Comparison of ENCODE assay signal across 22 mouse cellular contexts in genomic region chr3:135851607-135852006, GRCm38 (mm10). TPM values are rescaled to one million over a fixed set of nuclear protein-coding genes. Genes with fewer than 3 reads are reported as not detected.
DNase-seq lines count a peak whose midpoint lies in the region; ATAC-seq and TF ChIP-seq lines count a peak whose summit lies in the region.
"Had no signal": no experiment of that assay in that cellular context is flagged by ENCODE, and none has a peak within 500 bp of the region (broad histone marks: within the 10 kb centered on the region; RNA-seq: fewer than 3 reads in every experiment).

No protein-coding gene starts in this region.

- H3K4me2 ChIP-seq in lung, embryonic 15.5 days, result no peak overlapping the region
- H3K4me2 ChIP-seq in forebrain, embryonic 15.5 days (replicated peaks), result no peak overlapping the region
- H3K4me2 ChIP-seq: embryonic facial prominence, embryonic 12.5 days; neural tube, embryonic 15.5 days had no signal

- no peaks in the 10 kb centered on the region for H3K27me3 ChIP-seq in lung, embryonic 15.5 days
- H3K27me3 ChIP-seq in forebrain, embryonic 15.5 days, result no peaks in the 10 kb centered on the region
- H3K27me3 ChIP-seq: embryonic facial prominence, embryonic 12.5 days; neural tube, embryonic 15.5 days had no signal

- WGBS in lung, adult 2 months, result 32% methylated on average over 2 of the region's 2 CpGs
- 39% methylated on average over 2 of the region's 2 CpGs for WGBS in lung, embryonic 15.5 days
- WGBS in forebrain, embryonic 15.5 days, result 91% methylated on average over 2 of the region's 2 CpGs

- H3K4me1 ChIP-seq in lung, adult 2 months (ENCODE audit: control insufficient read depth, insufficient read depth, low read length), result no peaks in the 10 kb centered on the region
- no peaks in the 10 kb centered on the region for H3K4me1 ChIP-seq in lung, embryonic 15.5 days
- H3K4me1 ChIP-seq in forebrain, embryonic 15.5 days, result no peaks in the 10 kb centered on the region
- H3K4me1 ChIP-seq: embryonic facial prominence, embryonic 12.5 days; neural tube, embryonic 15.5 days had no signal

- H3K9me3 ChIP-seq in lung, embryonic 15.5 days, result no peaks in the 10 kb centered on the region
- H3K9me3 ChIP-seq in forebrain, embryonic 15.5 days, result no peaks in the 10 kb centered on the region
- H3K9me3 ChIP-seq: embryonic facial prominence, embryonic 12.5 days; heart, embryonic 10.5 days; megakaryocyte, embryonic 14.5 days; neural tube, embryonic 15.5 days had no signal

- H3K27ac ChIP-seq in lung, embryonic 15.5 days, result peak overlapping the region; percentile 3
- H3K27ac ChIP-seq in forebrain, embryonic 15.5 days (replicated peaks), result no peak overlapping the region
- H3K27ac ChIP-seq: embryonic facial prominence, embryonic 12.5 days; heart, embryonic 10.5 days; liver, embryonic 14.5 days; neural tube, embryonic 15.5 days had no signal

- TF ChIP-seq POLR2A in lung, adult 2 months (IDR thresholded peaks at IDR 0.05; ENCODE audit: borderline replicate concordance, extremely low read depth, low read depth, low read length), result no peak

- no peak overlapping the region for H3K4me3 ChIP-seq in lung, adult 2 months (replicated peaks; ENCODE audit: extremely low read depth, low read depth, low read length)
- no peak overlapping the region for H3K4me3 ChIP-seq in lung, embryonic 15.5 days
- no peak overlapping the region for H3K4me3 ChIP-seq in forebrain, embryonic 15.5 days
- H3K4me3 ChIP-seq: embryonic facial prominence, embryonic 12.5 days; erythroblast, embryonic 14.5 days; heart, embryonic 10.5 days; megakaryocyte, embryonic 14.5 days; neural tube, embryonic 15.5 days had no signal

- no peak overlapping the region for H3K9ac ChIP-seq in lung, embryonic 15.5 days
- H3K9ac ChIP-seq in forebrain, embryonic 15.5 days (replicated peaks), result no peak overlapping the region
- H3K9ac ChIP-seq: embryonic facial prominence, embryonic 12.5 days; liver, embryonic 14.5 days; neural tube, embryonic 15.5 days had no signal

- peak; percentile 71; the same call in 1 of the 2 replicates for ATAC-seq in lung, embryonic 15.5 days (ENCODE audit: borderline replicate concordance, extremely low read depth, low FRiP score, low TSS enrichment)
- peak; percentile 59 for ATAC-seq in megakaryocyte, adult 5-6 weeks (ENCODE audit: poor library complexity, severe bottlenecking)
- no peak for ATAC-seq in CD4-positive, CD25-positive, alpha-beta regulatory T cell, adult 4 months
- no peak for ATAC-seq in forebrain, embryonic 15.5 days (replicated peaks)
- ATAC-seq: forebrain, embryonic 14.5 days; midbrain, embryonic 16.5 days had no signal

- peak; percentile 29 to 71 for DNase-seq in lung, adult 18-20 months
- no peak for DNase-seq in lung, adult 2 months
- DNase-seq in embryo, embryonic 9.5 days (ENCODE audit: extremely low spot score), result no peak
- no peak for DNase-seq in heart, adult 11 months
- DNase-seq: adrenal gland, postnatal 36 days; cerebellum, adult 2 months; gastrocnemius, postnatal 36 days; heart, postnatal 10 days; kidney, adult 9 months; layer of hippocampus, postnatal 36 days had no signal

- no peaks in the 10 kb centered on the region for H3K36me3 ChIP-seq in lung, embryonic 15.5 days
- no peaks in the 10 kb centered on the region for H3K36me3 ChIP-seq in forebrain, embryonic 15.5 days
- H3K36me3 ChIP-seq: embryonic facial prominence, embryonic 12.5 days; heart, embryonic 10.5 days; neural tube, embryonic 15.5 days had no signal

- TF ChIP-seq CTCF in lung, adult 2 months (IDR thresholded peaks at IDR 0.05; ENCODE audit: insufficient read depth, low read length), result no peak

RNA-seq across cellular contexts. Expression of gene Slc39a8, which starts 26.5 kb away (rescaled TPM):
- polyA plus RNA-seq in lung, adult 2 months (2012; rRNA removed), result 109 and 110 TPM in 2 replicates
- 20.4 and 23.9 TPM in 2 replicates for polyA plus RNA-seq in lung, embryonic 15.5 days (2015; fragmentation: Nextera tagmentation; extraction: Ambion mirVana)
- total RNA-seq in megakaryocyte, adult 5-6 weeks (2015), result 3.3 and 5.5 TPM in 2 replicates
- 2.7 and 5.2 TPM in 2 replicates for total RNA-seq in megakaryocyte, adult 5-6 weeks (2017)
- polyA plus RNA-seq in CD4-positive, CD25-positive, alpha-beta regulatory T cell, adult 4 months (2017; shearing (Covaris generic)), result 1 to 10 TPM in 1 of 2 experiments, under 1 TPM in 1; 0.54 to 1.4 TPM
- polyA plus RNA-seq in forebrain, embryonic 15.5 days (2015; fragmentation: Nextera tagmentation; extraction: Ambion mirVana), result 9.3 and 10.2 TPM in 2 replicates

Comparison
In these comparisons a context has a peak if more than half of its experiments do, and no peak if none do; other contexts are left out.
1. DNase-seq: peak in lung, adult 18-20 months (2 of 2); none in lung, adult 2 months (single experiment), embryo, embryonic 9.5 days (single experiment) and heart, adult 11 months (single experiment).
2. ATAC-seq: peak in lung, embryonic 15.5 days (single experiment) and megakaryocyte, adult 5-6 weeks (single experiment); none in CD4-positive, CD25-positive, alpha-beta regulatory T cell, adult 4 months (single experiment) and forebrain, embryonic 15.5 days (single experiment).